Mouse (Mus musculus): ENCODE measurements around the gene Krtap28-10.

DNA sequence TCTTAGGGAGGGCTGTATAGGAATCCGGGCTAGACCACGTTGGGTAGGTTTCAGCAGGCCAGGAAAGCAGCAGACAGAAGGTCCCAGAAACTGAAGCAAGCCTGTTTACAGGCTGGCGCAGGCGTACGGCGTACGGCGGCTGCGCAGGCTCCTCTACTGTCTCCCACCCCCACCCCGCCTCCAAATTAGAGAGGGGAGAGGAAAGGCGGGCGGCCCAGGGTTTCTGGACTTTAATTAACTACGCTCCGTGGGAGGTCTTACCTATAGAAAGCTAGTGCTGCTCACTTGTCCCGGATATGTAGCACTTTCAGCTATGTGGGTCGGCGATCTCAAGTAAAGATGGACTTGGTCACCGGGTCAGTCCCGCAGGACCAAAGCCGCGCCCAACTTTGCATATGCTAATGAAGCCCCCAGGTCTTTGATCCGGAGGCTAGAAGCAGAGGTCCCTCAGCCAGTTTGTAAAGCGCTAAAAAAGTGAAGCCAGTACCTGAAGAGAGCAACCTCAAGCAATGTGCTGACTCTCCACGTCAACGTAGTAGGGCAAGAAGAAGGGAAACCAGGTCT lies 4.1 kb downstream of the Krtap28-10 start, which contains the start of gene Slc19a3:
- TF ChIP-seq TAL1 (IDR thresholded peaks at IDR 0.05; ENCODE audit: low read length) (no peak), GATA1 (IDR thresholded peaks at IDR 0.05; ENCODE audit: low read length) (no peak)

All from erythroblast, embryonic 14.5 days (primary cell).